Mouse (Mus musculus): ENCODE results near the gene Actr3.

The Actr3 gene

DNA sequence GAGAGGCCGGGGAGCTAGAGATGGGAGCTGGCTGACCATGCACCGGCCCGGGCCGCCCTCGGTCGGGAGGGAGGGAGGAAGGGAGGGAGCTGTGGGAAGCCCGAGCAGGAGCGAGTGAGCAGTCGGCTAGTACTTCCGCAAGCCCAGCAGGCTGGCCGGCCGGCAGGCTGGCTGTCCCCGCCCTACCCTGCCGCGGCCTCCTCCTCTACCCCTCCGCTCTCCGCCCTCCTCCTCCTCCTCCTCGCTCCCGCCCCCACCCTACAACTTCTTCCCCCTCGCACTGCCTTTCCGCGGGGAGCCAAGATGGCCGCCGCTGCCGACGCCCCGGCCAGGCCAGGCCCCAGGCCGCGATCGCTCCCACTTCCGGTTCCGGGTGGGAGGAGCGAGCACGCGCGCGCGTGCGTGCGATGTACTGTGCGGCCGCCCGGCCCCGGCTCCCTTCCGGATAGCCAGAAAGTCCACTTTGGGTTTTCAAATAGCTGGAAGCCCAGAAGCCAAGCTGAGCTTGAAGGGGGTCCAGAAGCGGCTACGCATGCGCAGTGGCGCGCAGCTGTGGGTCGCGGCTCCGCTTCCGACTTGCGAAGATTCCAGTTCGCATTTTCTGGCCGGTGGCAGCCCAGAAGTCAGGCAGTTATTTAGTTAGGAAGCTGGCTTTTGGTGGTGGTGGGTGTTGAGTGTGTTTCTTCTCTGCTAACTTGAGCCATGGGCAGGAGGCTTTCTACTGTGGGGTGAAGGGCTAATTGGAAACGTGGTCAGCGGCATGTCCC is at the start of gene Actr3:
Gene Actr3 (minus strand): TSS at position 359 of the 767 bp plus-strand sequence.
- DNase-seq (ENCODE audit: low spot score in 2 of 2) = peak; percentile 98 to 99

DNA sequence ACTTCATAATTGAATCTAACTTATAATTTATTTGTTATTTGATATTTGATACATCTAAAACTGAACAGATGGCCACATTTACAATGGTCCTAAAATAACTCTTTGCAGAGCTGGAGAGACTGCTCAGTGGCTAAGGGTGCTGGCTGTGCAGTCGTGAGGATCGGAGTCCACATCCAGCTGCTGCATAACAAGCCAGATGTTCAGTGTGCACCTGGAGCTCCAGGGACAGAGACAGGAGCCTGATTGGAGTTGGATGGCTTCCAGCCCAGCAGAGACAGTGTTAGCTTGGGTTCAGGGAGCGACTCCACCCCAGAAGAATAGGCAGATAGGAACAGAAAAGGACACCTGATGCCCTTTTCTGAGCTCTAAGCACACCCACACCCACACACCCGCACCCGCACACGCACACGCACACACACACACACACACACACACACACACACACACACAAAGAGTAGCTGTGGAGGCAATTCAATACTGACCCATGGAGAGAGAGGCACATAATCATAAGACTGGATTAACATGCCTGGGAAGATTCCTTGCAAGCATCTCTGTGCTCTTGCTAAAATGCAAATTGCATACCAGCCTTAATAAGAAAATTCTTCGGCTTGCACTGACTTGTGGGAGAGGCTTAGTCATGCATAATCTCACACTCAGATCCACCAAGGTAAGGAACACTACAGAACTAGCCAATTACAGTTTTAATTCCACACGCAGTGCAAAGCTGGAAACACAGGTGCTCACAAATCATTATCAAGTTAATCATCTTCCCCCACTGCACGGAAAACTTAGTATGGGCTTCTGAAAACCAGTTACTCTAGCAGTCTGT is 47.1 kb upstream of the Actr3 start:
- no peak for DNase-seq (ENCODE audit: low spot score in 2 of 2)

DNA sequence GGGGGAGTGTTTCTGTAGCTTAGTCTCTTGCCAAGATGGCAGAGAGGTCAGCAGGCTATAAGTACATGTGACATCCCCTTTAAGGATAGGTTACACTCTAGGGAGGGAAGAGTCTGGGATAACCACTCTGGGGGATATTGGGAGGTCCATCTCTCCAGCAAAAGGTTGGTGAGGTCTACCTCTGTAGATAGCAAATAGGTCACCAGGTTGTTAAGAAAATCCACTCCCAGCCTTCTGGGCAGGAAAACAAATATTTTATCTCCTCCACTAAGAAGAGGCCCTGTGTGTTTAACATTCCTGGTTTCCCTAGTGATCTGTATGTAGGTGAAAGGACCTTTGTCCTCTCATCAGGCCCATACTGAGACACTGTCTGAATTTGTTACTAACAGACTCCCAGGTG is 46.3 kb upstream of the Actr3 start:
- no peak for DNase-seq (ENCODE audit: low spot score in 2 of 2)

DNA sequence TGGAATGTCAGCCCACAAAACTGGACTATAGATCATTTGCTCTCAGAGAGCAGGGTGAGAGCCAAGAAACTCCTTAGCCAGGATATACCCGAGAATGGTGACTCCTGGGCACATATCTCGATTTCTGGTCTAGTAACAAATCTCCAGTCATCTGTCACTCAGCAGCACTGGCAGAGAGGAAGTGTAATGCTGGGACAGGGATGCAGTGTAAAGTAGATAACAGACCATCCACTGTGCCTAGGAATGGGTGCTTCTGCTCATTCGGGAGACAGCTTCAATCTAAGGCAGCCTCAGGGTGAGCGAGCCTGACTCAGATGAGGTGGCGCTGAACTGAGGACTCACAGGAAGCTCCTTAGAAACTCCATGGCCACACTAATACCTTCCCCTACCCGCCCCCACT is 43.1 kb upstream of the Actr3 start:
- no peak for DNase-seq (ENCODE audit: low spot score in 2 of 2)

DNA sequence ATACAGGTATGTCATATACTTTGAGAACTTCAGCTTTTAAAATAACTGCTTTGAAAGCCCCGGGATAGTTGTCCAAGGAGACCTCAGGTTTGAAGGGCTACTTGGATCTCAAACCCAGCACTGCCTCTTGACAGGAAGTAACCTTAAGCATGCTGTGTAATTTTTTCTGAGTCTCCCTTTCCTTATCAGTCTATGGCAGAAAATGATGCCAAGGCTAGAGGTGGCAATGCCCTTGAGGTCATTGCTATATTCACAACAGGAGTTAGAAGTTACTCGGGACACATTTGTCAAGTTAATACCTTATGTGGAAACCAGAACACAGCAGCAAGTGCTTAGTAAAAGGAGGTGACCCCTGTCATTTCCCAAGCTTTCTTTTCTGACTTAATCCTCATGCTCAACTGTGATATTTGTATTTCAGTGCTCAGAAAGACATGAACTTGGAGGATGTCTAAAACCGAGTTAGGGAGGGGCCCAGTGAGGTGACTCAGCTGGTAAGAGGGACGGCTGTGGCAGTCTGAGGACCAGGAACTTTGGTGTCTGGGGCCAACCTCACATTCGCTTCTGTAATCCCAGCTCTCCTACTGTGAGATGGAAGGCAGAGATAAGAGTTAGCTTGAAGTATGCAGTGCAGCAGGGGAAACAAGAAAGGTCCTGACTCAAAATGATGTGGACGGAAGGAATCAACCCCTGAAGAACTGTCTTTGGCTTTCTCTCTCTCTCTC is 40.6 kb upstream of the Actr3 start:
- DNase-seq (ENCODE audit: low spot score in 2 of 2) = no peak

DNA sequence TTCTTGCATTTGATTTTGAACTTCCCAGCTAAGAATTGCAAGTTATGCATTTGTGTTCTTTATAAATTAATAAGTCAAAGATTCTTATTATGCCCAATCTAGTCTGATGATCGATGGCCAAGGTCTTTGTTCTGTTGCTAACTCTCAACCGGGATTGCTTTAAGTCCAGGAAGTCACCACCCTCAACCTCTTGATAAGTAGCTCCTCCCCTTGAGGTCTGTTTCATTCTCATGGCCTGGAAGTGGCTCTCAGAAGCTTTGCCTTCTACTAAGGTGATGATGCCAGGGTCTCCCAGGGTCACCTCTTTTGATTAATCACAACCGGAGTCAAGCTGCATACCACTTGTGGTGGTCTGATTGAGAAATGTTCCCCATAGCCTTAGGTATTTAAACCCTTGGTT is 38.3 kb upstream of the Actr3 start:
- DNase-seq (ENCODE audit: low spot score in 2 of 2) = no peak

DNA sequence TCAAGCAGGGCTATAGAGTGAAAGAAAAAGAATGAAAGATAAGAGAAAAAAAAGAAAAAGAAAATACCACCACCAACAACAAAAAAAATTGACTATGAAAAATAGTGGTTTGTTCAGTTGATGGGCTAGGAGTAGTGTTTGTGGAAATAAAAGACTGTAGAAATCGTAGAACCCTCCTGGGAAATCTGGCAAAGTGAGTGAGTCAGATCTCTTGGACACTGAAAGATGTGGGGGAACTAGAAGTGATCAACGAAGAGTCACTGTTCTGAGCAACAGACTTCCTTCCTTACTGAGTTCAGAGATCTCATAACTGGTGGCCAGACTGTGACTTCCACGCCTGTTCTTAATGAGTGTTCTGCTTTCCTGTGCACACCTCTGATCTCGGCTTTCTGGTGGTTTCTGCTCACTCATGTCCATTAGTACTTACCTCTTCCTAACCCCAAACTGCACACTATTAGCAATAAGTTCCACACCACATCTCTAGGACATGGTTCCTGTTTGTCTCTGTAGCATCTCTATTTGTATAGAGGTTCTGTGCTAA is 37.7 kb upstream of the Actr3 start:
- DNase-seq (ENCODE audit: low spot score in 2 of 2) = no peak

DNA sequence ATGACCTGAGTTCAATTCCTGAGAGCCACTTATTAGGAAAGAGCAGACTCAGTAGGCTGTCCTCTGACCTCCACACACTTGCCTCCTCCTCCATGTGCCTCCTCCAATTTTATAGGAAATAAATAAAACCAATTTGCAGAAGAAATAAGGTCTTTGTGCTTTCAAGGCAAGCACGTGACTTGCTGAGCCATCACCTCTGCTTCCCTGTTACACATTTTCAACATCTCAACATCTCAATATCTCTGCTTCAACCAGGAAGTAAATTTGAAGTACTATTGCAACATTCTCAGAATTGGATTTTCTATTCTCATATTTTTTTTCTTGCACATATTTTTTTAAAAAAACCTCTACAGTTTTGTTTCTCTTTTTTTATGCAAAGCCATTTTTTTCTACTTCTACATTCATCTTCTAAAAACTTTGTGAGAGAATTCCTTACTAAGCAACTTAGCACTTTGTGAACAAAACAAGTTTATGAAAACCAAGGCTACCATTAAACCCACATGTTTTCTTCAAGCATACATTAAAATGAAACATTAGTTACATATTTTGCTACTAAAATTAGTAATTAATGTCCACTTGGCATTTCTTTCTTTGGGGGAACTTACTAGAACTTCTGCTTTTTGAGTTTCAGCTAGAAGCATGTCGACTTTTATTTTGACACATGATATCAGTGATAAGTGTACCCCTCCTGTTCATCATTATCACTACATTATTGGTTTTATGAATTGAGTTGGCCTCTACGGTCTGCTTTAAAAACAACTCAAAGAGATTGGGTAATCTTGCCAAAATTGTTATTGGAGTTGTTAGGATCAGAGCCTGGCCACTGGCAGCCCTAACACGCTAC is 35.5 kb upstream of the Actr3 start:
- no peak for DNase-seq (ENCODE audit: low spot score in 2 of 2)

DNA sequence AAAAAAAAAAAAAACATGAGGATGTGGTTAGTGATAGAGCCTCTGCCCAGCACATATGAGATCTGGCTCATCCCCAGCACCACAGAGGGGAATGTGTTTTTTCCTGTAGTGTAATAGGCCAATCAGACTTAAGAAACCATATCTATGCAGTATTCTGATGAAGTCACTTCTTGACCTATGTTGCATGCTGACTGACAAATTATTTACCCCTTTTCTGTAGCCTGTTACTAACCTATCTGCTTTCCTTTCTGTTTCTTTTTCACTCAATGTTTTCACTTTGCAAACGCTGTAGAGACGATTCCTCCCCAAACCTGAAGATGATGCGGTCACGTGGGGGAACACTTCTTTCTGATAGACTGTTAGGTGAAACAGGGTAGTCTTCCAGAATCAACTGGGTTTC is 32.4 kb upstream of the Actr3 start:
- DNase-seq (ENCODE audit: low spot score in 2 of 2) = no peak

DNA sequence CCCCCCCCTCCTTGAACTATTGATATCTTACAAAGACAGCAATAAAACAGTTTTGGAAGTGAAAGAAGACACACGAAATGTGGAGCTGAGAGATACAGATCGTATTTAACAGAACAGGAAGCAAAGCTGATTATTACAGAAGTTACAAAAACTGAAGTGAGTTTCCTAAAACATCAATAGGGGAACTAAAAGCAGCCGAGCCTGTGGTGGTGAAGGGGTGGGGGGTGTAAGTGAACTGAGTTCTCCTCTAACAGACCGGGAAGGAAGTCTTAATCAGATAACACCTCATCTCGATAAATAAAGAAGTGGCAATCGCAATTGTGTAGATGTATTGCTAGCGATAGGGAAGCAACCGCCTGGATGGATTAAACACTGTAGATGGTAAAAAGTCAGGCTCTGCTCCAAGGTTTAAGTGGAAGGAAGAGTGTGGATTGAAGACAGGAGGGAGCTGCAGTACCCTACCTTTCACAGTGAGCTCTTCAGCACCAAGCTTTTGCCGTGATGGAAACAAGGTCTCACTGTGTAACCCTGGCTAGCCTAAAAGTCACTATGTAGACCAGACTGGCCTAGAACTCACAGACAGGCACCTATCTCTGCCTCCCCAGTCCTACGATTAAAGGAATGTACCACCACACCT is 31.2 kb upstream of the Actr3 start:
- peak in 1 of 2 experiments; percentile 32 for DNase-seq (ENCODE audit: low spot score in 2 of 2)

DNA sequence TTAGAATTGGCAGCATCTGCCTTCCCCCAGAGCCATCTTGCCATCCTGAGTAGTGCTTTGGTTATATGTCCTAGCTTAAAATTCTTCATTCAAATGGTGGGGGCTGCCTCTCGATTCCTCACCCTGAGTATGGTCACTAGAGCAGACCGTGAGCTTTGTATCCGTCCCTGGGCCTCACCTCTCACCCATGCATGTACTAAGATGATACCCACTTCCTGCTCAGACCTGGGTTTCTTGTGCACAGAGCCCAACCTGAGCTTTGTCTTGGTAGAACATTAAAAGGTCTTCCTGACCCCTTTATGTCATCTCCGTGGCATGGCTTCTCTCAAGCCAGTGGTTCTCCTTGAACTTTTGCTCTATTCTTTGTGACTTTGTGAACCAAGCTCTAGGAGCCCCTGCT is 28.5 kb upstream of the Actr3 start:
- no peak for DNase-seq (ENCODE audit: low spot score in 2 of 2)

DNA sequence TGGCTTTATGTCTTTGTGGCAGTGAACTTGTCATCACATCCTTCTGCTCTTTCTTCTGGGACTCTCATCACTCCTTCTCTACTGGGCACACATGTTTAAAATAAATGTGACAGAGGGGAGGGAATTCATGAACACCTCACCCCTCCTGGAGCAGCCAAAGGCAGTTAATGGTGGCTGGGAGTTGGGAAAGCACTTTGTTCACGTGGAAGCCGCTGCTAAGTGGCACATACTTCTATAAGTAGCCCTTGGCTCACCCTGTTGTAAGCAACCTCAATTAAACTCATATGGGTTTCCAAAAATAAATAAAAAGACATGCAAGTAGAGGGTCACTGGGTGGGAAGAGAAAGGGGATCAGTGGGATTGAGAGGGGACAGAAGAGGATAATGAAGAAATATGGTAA is 27.8 kb upstream of the Actr3 start:
- no peak for DNase-seq (ENCODE audit: low spot score in 2 of 2)

DNA sequence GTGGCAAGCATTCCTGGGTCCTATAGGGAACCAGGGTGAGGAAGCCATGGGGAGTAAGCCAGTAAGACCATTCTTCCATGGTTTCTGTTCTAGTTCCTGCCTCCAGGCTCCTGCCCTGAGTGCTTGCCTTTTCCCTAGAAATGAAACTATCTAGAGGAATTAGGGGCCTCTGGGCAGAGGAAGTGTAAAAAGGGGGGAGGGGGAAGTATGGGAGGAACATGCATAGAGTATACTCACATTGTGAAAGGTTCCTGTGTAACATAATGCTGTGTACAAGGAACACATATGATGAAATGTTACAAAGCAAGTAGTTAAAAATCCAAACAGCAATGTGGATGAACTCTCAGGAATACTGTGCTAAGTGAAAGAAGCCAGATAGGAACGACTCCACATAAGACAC is 27.4 kb upstream of the Actr3 start:
- no peak for DNase-seq (ENCODE audit: low spot score in 2 of 2)

DNA sequence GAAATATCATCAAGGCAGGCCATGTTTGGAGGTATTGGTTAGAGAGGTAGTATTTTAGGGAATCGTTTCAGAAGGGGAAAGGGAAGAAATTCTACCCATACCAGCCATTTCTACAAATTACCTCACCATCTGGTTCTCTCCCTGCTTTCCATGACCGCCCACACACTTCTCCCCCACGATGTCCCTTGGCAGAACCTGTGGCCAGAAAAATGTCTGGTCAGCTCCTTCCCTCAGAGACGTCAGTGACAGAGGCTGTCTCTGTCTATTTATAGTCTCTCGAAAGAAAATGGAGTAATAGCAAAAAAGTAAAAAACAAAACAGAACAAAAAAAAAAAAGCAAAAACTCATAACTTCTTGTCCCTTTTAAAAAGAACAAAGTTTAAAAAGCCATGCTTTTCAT is 23.0 kb upstream of the Actr3 start:
- no peak for DNase-seq (ENCODE audit: low spot score in 2 of 2)

DNA sequence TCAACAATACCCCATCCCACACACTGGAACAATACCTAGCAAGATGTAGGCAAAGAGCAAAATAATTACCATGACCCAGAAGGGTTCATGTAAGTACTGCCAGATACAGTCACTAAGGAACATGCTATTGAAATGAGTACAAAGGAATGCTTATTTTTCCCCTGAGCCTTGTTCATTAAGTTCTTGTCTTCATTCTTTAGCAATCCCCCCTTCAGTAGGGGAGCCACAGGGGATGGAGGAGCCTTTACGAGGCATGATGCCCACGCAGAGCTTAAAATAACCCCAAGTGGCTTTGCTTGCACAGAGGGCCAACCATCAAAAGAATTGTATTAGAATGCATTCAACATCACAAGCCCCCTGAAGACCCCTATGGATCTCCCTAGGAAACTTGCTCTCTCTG is 19.6 kb upstream of the Actr3 start:
- DNase-seq (ENCODE audit: low spot score in 2 of 2) = no peak

DNA sequence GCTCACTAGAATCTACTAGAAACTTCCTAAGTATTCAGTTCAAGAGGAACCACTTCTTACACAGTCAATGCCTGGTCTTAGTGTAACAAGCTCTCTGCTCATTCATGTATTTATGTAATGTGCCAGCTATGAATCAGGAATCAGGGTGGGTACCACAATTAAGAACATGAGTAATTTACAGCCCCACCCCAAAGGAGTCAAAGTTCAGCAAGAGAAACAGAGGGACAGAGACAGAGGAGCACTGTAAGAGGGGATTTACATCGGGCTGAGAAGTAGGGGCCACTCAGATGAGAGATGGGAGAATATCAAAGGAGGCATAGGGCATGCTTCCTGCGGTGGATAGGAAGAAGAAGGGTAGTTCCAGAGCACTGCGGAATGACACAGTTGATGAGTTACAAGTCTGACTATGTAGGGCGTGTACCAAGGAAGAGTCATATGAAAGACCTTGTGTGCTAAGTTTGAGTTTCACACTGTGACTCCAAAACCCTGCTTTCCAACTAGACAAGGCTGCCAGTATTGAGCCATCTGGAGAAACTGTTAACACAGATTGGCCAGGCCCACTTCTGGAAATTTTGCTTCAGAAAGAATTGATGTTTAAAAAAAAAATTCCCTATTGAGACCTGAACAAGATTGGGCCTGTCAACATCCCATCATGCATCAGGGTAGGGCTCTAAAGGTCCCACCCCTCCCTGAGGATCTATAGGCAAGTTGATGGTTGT is 14.9 kb upstream of the Actr3 start:
- DNase-seq (ENCODE audit: low spot score in 2 of 2) = no peak

DNA sequence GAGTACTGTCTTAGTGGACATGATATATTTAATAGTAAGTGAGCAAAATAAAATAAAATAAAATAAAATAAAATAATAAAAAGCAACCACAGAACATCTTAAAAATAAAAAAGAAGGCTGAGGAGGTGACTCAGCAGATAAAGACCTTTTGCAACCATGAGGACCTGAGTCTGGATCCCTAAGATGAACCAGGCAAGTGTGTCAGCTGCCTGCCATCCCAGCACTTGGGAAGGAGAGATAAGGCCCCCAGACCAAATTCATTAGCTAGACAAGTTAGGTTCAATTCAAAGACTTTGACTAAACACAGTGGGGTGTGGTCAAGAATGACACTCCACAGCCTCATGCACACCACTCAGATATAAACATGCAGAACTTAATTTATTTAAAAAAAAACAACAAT is 12.4 kb upstream of the Actr3 start:
- DNase-seq (ENCODE audit: low spot score in 2 of 2) = no peak

DNA sequence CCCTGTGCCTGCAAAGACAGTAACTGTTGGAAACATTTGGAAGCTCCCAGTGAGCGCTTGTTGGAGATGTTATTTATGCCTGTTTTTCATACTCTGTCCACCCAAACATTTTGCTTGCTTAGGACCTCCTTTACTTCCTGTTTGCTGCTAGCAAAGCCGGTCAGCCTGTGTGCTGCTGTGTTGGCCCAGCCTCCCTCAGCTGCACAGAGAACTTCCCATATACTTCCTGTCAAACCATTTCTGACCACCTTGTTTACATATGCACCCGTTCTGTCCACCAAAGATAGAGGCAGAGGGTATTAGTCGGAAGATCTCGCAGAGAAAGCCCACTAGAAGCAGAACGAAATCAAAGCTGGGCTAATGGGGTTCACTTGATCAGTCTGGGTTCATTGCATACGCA is 6.2 kb upstream of the Actr3 start:
- peak; percentile 15 to 28 for DNase-seq (ENCODE audit: low spot score in 2 of 2)

DNA sequence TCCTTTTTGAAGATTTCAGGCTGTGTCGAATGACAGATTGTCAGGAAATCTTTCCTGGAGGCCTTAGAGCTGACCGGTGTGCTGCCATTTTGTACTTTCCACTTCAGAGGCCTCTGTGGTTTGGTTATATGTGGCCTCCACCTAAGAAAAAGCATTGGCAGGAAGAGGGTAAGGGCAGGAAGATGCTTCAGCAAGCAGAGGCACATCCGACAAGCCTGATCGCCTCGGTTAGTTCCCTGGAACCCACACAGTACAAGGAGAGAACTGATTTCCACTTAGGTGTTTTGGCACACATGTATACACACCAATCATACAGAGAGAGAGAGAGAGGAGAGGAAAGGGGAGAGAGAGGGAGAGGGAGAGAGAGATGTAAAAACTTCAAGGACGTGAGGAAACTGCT is 5.7 kb upstream of the Actr3 start:
- no peak for DNase-seq (ENCODE audit: low spot score in 2 of 2)

DNA sequence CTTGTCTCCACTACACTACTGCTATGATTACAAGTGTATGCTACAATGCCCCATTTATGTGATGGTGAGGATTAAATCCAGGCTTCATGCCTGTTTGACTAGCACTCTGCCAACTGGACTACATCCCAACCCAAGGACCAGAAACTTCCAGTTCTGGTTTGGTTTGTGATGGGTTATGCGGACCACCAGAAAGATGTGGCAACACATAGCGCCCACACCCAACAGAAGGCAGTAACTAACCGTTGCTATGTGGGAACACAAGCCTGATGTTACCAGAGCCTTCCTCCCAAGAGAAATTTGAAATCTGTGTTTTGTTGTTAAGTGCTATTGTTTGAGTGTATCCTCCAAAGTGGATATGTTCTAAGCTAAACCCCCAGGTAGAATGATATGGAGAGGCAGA is 4.0 kb upstream of the Actr3 start:
- no peak for DNase-seq (ENCODE audit: low spot score in 2 of 2)

All from spleen, postnatal 14 days (tissue).